Mouse (Mus musculus) forebrain, postnatal 0 days (tissue): ENCODE results near the gene Cox8a. TPM values are rescaled to one million over a fixed set of nuclear protein-coding genes. Genes with fewer than 3 reads are reported as not detected.

Source experiments
- ATAC-seq: fragments of 200-750 bp; cut with Nextera tagmentation; 2 replicates; pipeline ENCODE4 v1.8.0; 2017; ENCODE audit warnings: mild to moderate bottlenecking, moderate library complexity
- DNase-seq: peaks from one replicate; pipeline ENCODE4 v3.0.0-alpha.2; 2015
- H3K27ac ChIP-seq: fragments of 300-500 bp; sonication (generic); 2 replicates; pipeline ENCODE4 v1.5.1; 2014; ENCODE audit warnings: low read depth, mild to moderate bottlenecking, antibody characterized with exemption, low read length, moderate library complexity, mixed read lengths
- H3K27me3 ChIP-seq: fragments of 300-500 bp; sonication (generic); 2 replicates; pipeline ENCODE4 v1.6.1; 2014; ENCODE audit warnings: mild to moderate bottlenecking, low read length, mixed read lengths; ENCODE audit not compliant: insufficient read depth
- H3K36me3 ChIP-seq: fragments of 300-500 bp; sonication (generic); 2 replicates; pipeline ENCODE4 v1.6.1; 2014; ENCODE audit warnings: mild to moderate bottlenecking, moderate library complexity; ENCODE audit not compliant: insufficient read depth
- H3K4me1 ChIP-seq: fragments of 300-500 bp; sonication (generic); 2 replicates; pipeline ENCODE4 v1.6.1; 2014; ENCODE audit warnings: antibody characterized with exemption; ENCODE audit not compliant: insufficient read depth
- H3K4me2 ChIP-seq: fragments of 300-500 bp; sonication (generic); 2 replicates; pipeline ENCODE4 v1.6.1; 2014; ENCODE audit warnings: low read depth, mild to moderate bottlenecking, moderate library complexity
- H3K4me3 ChIP-seq: fragments of 300-500 bp; sonication (generic); 2 replicates; pipeline ENCODE4 v1.5.1; 2014; ENCODE audit warnings: low read depth, low read length, mixed read lengths
- H3K9ac ChIP-seq: fragments of 300-500 bp; sonication (generic); 2 replicates; pipeline ENCODE4 v1.6.1; 2014; ENCODE audit warnings: mild to moderate bottlenecking
- H3K9me3 ChIP-seq: fragments of 300-500 bp; sonication (generic); 2 replicates; pipeline ENCODE4 v1.6.1; 2016; ENCODE audit warnings: low read length
- CTCF ChIP-seq: sonication (generic); IDR thresholded peaks from 2 replicates; pipeline ENCODE4 v1.5.1; 2016; ENCODE audit warnings: antibody characterized with exemption, control low read depth, low read depth
- WGBS: fragments of 180-500 bp; shearing (Covaris S2); extraction: QIAGEN DNeasy Blood & Tissue Kit; methylation state at CpG from one replicate; pipeline ENCODE4 v1.1.7; 2014; 5-methylcytosine and 5-hydroxymethylcytosine counted together
- polyA plus RNA-seq: library from polyadenylated mRNA; unstranded; fragments of >200 nt; fragmentation: Nextera tagmentation; extraction: Ambion mirVana; gene quantifications from 2 replicates; pipeline ENCODE4 v1.2.1, GENCODE M21; 2015
- total RNA-seq: library from RNA; depleted of rRNA; stranded (reverse); fragments of >200 nt; gene quantifications from 2 replicates; pipeline ENCODE4 v1.2.3, GENCODE M21; 2014

Gene Cox8a
- total and polyA plus RNA-seq, 2 experiments from 2014 or later = 735 to 1,247 TPM

DNA sequence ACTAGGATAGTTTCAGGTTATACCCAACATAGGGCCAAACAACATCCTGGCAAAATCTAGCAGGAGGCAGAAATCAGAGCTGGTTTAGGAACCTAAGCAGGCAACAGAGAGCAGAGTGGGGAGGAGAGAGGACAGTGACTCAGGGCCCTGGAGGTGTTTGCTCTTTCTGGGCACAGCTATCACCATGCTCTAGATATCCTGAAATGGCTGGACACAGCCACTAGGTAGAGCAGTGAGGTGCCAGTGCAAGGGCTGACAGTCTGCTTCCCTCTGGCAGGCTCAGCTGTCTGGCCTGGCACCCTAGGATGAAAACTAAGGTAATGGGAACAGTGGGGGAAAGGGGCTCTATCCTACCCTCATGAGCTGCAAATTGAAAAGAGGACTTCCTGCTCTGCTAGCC lies 6.1 kb upstream of the Cox8a start:
- Histone ChIP-seq H3K4me1 (no peaks in the 10 kb centered on the region), H3K4me2 (no peak overlapping the region), H3K27ac (no peak overlapping the region), H3K4me3 (no peak overlapping the region), H3K9ac (no peak overlapping the region), H3K27me3 (no peaks in the 10 kb centered on the region), H3K9me3 (no peaks in the 10 kb centered on the region), H3K36me3 (peaks cover 27% of the 10 kb centered on the region)
- no peak for DNase-seq
- 0 out of 2 replicates have a peak, but pooled peaks have one; percentile 15 for TF ChIP-seq CTCF
- no peak for ATAC-seq

DNA sequence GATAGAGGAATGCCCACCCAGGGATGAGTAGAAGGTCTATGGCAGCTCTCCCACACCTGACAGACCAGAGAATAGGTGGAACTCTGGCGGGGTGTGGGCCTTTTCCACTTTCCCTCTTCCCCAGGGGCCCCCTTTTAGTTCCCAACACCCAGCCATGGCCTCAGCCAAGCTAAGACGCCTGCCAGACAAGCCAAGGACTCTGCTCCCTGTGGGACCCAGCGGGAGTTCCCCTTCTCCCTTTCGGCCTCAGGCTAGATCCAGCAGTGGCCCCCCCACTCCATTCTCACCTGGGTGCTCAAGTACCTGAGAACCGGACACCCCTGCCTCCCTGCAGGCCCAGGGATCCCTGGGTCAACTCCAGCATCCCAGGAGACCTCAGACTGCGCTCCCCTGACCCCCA lies 4.8 kb upstream of the Cox8a start:
- no peak for TF ChIP-seq CTCF
- DNase-seq (no peak), ATAC-seq (no peak)
- Histone ChIP-seq H3K27me3 (no peaks in the 10 kb centered on the region), H3K36me3 (peaks cover 14% of the 10 kb centered on the region), H3K4me3 (no peak overlapping the region), H3K9me3 (no peaks in the 10 kb centered on the region), H3K4me2 (no peak overlapping the region), H3K27ac (no peak overlapping the region), H3K9ac (no peak overlapping the region), H3K4me1 (no peaks in the 10 kb centered on the region)
- WGBS = 87% methylated on average over 6 of the region's 6 CpGs

DNA sequence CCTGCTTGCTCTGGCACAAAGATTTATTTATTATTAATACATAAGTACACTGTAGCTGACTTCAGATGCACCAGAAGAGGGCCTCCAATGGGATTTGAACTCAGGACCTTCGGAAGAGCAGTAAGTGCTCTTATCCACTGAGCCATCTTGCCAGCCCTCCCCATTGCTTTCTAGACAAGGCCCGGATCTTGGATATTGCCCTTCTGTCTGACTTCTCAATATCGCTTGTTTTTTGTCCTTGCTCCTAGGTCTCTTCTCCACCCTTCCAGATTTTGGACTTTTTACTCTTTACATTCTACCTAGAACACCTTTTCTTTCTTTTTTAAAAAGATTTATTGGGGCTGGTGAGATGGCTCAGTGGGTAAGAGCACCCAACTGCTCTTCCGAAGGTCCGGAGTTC lies 1.3 kb upstream of the Cox8a start:
- no peak overlapping the region for H3K4me3 ChIP-seq
- H3K9me3 ChIP-seq = no peaks in the 10 kb centered on the region
- DNase-seq = no peak
- H3K27me3 ChIP-seq = no peaks in the 10 kb centered on the region
- ATAC-seq = no peak
- no peak overlapping the region for H3K4me2 ChIP-seq
- 98% methylated on average over 5 of the region's 5 CpGs for WGBS
- no peak overlapping the region for H3K27ac ChIP-seq
- H3K36me3 ChIP-seq = peaks cover 14% of the 10 kb centered on the region
- H3K4me1 ChIP-seq = peaks cover 4% of the 10 kb centered on the region
- no peak for TF ChIP-seq CTCF
- H3K9ac ChIP-seq = no peak overlapping the region

DNA sequence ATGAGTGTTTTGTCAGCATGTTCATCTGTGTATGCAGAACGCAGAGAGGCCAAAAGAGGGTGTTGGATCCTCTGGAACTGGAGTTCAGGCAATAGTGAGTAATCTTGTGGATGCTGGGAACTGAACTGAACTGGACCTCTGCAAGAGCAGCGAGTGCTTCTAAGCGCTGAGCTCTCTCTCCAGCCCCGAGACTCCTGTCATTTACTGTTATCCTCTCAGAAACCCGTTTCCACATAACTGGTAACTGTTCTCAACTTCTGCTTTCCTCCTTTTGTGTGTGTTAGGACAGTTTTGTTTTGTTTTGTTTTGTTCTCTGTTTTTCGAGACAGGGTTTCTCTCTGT lies 481 bp upstream of the Cox8a start:
- peak overlapping the region; percentile 78 for H3K4me2 ChIP-seq
- 11% methylated on average over 6 of the region's 6 CpGs for WGBS
- H3K9me3 ChIP-seq = no peaks in the 10 kb centered on the region
- TF ChIP-seq CTCF = no peak
- H3K4me3 ChIP-seq = peak overlapping the region; percentile 77
- H3K9ac ChIP-seq = no peak overlapping the region
- H3K27ac ChIP-seq = no peak overlapping the region
- peaks cover 14% of the 10 kb centered on the region for H3K36me3 ChIP-seq
- DNase-seq = no peak
- peaks cover 4% of the 10 kb centered on the region for H3K4me1 ChIP-seq
- H3K27me3 ChIP-seq = no peaks in the 10 kb centered on the region
- ATAC-seq = no peak; the same call in 1 of the 2 replicates

DNA sequence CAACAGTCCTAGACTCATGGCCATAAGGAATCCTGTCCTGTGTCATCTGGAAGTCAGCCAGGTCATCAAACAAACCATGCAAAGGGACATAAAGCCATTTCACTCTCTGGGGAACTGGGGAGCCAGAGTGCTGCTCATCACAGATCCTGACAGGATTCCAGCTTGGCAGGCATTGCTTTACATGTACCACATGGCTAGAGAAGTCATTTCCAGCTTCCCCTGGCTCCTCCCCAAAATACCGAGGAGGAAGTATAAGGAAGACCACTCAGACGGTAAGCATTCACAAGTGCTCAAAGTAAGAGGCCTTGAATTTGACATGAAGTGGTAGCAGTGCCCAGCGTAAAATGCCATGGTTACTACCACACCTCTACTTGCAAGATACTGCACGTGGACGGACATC lies 2.9 kb downstream of the Cox8a start:
- no peak for TF ChIP-seq CTCF
- DNase-seq = peak; percentile 21
- Histone ChIP-seq H3K4me2 (no peak overlapping the region), H3K9me3 (no peaks in the 10 kb centered on the region), H3K4me1 (peaks cover 4% of the 10 kb centered on the region), H3K36me3 (peaks cover 14% of the 10 kb centered on the region), H3K9ac (no peak overlapping the region), H3K27me3 (no peaks in the 10 kb centered on the region), H3K4me3 (no peak overlapping the region), H3K27ac (no peak overlapping the region)
- no peak for ATAC-seq
- 72% methylated on average over 5 of the region's 5 CpGs for WGBS

DNA sequence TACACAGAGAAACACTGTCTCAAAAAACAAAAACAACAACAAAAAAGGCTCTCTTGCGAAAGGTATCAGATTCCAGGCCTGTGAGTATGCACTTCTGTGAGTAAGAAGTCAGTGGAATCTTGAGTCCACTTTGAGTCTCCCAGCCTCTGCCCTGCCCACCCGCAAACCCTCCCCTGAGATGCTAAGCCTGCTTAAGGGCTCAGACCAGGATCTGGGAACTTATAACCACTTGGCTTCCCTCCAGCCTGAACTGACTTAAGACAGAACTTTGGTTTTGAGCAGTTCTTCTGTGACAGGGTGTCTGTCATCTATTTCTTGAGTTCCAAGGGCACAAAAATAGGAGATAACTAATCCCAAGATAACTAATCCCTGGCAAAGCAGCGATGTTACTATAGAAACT lies 4.4 kb downstream of the Cox8a start:
- Histone ChIP-seq H3K36me3 (peaks cover 14% of the 10 kb centered on the region), H3K27ac (no peak overlapping the region), H3K9me3 (no peaks in the 10 kb centered on the region), H3K27me3 (no peaks in the 10 kb centered on the region), H3K4me1 (peaks cover 4% of the 10 kb centered on the region), H3K9ac (no peak overlapping the region), H3K4me2 (no peak overlapping the region), H3K4me3 (no peak overlapping the region)
- no peak for TF ChIP-seq CTCF
- no peak for ATAC-seq
- 93% methylated on average over 3 of the region's 3 CpGs for WGBS
- no peak for DNase-seq

DNA sequence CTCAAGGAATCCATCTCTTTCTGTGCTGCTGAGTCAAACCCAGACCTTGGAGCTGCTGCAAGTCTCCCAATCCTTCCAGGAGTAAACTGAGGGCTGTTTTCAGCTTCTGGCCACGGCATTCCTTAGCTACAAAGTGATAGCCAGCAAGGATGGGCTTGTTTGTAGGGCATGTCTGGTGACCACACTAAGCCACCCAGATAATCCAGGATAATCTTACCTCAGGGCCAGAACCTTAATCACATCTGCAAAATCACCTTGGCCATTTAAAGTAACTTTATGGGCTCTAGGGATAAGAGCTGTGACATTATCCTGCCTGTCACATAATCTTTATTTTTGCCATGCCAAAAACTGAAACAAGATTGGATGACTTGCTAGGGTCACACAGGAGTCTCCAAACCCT lies 5.2 kb downstream of the Cox8a start:
- WGBS = 72% methylated on average over 1 of the region's 1 CpGs
- peaks cover 4% of the 10 kb centered on the region for H3K4me1 ChIP-seq
- ATAC-seq = no peak
- H3K36me3 ChIP-seq = peaks cover 14% of the 10 kb centered on the region
- TF ChIP-seq CTCF = no peak
- H3K4me2 ChIP-seq = no peak overlapping the region
- no peaks in the 10 kb centered on the region for H3K9me3 ChIP-seq
- no peaks in the 10 kb centered on the region for H3K27me3 ChIP-seq
- no peak for DNase-seq
- H3K27ac ChIP-seq = no peak overlapping the region
- no peak overlapping the region for H3K4me3 ChIP-seq
- H3K9ac ChIP-seq = no peak overlapping the region
